Mouse (Mus musculus): ENCODE data around the gene Flvcr2. TPM values are rescaled to one million over a fixed set of nuclear protein-coding genes. Genes with fewer than 3 reads are reported as not detected.
"Not testable (repeated sequence)": the region's sequence is repeated elsewhere in the genome, so short reads cannot be mapped to it uniquely, and the experiment has no call there.

Gene Flvcr2
- 1 to 10 TPM; 1.8 to 2.6 TPM for total RNA-seq (2021)

DNA sequence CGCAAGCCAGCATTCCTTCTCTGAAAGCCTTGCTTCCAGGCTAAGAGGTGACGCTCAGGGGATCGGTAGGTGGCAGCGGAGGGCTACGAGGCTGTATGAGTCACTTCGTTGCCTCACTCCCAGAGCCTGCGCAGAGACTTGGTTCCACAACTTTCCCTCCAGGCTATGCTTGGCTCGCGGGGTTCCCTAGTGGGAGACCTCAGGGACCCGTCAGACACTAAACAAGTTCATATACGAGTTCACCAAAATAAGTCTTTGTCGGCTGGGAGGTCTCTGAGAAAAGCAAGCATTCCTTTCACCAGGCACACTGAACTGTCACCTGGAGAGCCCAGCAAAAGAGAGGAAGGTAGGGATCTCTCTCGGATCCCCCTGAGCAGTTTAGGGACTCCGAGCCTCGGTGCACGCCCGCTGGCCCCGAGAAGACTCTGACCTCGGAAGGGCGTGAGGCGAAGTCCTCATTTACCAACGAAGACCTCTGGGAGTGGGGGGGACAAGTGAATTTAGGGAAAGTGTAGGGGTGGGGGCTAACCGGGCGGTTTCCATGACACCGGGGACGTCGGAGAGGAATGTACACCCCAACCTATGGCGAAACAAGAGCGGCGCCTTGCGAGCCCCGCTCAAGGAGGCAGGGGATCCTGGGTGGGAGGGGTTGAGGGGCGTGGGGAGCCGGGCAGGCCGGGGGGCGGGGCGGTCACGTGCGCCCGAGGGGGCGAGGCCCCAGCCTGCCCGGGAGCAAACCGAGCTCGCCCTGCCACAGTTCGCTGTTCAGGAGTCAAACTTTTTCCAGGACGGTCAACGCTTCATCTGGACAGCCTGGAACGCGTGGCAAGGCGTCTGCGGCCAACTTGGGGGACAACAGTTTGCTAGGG is at the start of gene Flvcr2:
Gene Flvcr2, plus strand, starts transcription at position 713 of the 869 bp plus-strand sequence.
- DNase-seq = peak; percentile 62 to 69

DNA sequence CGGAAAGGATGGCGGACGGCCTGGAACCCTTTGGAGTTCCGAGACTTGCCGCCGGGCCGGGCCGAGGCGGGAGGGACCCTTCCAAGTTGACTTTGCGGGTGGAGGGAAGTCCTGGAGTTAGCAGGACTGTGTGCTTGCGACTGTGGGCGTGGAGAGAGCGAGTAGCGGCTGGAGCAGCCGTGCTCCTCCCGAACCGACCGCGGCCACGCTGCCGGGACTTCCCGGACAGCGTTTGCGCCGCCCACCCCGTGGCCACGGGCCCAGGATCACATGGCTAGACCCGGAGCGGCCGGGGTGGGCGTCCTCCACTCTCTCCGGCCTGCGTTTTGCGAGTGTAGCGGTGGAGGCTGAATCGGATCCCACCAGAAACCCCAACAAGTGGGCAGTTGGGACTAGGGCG is 48.2 kb upstream of the Flvcr2 start:
- DNase-seq = not testable (repeated sequence)

DNA sequence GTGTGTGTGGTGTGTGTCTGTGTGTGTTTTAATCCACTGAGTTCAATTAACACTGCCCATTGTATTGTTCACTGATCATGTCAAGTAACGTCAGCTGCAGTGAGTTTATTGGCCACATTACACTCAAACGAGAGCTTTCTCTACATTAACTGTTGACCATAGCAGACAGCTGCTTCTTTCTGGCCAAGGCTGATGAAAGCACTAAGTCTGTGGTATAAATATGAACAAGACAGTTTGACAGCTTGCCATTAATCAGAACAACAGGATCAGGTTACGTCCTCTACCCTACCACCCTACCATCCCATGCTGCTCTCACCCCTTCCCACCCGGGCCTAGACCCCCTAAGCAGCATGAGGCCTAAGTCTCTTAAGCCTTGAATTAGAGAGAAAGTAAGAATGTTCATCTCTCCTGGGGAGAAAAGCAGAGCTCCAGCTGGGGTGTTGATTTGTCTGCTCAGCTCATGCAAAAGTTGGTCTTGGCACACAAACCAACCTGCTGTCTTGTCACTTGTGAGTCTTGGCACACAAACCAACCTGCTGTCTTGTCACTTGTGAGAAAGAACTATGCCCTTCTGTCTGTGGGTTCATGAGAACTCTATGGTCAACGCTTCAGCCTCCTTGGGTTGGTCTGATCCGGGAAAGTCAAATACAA is 46.0 kb upstream of the Flvcr2 start:
- DNase-seq = no peak

DNA sequence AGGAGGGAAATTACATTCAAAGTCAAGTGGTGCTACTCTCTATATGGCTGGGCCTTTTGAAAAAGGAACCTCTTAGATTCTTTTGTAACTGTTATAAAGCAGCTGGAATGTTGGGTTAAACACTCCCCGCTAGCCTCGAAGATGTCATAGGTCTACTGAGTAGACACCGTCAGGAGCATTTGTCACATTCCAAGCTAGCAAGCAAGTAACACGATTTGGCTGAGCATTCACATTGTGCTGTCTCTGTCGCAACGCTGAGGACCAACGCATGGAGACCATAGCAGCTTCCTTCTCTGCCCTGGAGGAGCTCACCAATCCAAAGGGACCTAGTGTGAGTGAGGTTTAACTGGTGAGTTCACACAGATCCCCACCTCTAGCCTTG is 45.5 kb upstream of the Flvcr2 start:
- DNase-seq = no peak

DNA sequence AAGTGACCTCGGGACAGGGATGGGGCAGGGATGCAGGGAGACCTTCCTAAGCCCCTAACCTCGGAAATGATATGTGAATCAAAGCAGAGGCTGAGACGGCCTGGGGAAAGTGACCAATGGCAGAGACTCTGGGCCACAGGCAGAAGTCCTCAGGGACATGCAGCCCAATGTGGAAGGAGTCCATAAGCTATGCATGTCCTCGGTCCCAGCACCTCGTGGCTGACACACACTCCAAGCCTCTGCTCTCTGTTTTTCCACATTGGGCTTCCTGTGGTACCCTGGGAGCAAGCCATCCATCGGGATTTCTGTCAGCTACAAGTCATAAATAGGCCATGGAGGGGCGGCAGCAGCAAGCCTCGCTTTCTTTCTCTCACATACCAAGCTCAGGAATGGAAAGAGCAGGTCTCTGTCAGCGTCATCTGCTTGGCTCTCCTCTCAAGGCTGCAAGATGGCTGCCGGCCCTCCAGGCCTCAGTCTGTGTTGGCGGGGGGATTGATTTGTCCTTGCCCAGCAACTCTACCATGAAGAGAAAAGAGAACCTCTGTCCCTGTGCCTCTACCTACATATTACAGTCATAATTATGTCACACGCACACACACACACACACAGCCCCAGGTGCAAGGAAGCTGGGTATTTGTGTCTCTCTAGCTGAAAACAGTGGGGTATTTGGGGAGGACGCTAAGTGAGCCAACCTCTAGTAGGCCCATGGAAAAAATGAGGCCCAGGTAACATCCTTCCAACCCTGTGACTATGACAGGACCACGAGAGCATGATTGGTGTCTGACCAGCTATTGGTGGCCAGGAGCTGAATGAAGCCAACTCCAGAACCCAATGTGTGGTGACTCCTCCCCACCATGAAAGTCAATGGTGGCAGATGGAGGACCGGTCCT is 43.9 kb upstream of the Flvcr2 start:
- no peak for DNase-seq

DNA sequence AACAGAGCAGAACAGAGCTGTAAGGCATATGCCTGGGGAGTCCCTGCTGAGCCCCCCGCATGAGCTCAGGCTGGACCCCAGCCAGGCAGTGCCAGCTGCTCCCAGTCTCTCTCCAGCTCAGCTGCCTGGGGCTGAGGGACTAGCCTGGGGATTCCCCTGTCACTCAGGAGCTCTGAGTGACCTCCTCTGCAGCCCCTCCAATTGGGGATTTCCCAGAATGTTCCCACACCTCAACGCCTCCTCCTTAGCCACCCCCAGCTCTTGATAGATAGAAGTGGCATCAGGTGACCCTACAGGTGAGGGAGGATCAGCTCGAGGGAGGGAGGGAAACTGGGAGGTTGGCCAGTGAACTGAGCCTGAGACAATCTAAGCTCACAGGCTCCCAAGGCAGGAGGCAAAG is 42.8 kb upstream of the Flvcr2 start:
- peak in 1 of 2 experiments; percentile 32 for DNase-seq

DNA sequence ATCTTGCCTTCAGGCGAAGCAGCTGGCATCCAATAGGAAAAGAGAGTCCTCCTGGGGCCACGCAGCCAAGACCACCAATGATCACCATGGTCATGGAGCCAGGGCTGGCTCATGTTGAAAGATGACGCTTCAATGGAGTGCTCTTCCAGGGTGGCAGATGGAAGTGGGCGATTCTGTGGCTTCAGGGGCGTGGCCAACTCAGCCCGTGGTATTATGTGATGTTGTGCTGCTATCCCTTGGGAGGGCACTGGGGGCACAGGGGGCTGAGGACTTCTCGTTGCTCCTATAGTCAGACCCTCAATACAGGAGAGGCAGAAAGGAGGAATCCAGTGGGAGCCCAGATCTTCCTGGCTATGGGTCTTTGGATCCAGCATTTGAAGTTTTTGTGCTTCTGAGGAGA is 41.8 kb upstream of the Flvcr2 start:
- no peak for DNase-seq

DNA sequence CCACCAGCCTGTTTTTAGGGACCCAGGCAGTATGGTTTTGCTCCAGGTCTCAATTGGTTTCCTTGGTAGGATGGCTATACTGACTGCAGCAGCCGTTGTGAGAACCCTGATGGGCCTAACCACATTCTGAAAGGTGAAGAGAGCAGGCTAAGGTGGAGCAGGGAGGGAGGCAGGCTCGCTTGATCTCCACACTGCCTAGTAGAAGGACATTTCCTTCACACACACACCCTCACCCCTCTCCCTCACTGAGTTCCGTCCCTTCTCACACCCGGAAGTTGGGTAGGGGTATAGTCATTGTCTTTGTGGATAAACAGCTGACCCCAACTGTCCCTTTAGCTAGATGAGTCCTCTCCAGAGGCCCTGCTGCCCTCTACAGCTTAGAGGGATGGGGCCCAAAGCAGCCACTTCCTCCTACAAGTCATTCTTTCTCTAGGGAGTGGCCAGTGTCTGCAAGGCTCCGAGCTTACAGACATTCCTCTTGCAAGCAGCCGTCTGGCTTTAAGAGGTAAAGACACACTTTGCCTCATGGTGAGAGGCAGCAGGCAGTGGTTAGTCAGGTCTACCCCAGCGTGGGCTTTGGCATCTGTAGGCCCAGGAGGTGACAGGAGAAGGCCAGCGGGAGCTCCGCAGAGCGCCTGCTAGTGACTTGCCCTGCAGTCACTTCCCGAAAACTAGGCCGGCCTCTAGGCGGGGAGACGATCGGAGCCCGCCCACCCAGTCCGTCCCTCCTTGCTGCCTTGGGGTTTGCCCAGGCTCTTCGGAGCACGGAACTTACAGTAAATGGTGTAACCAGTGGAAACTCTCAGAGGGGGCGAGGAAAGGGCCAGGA is 41.1 kb upstream of the Flvcr2 start:
- peak; percentile 31 to 33 for DNase-seq

DNA sequence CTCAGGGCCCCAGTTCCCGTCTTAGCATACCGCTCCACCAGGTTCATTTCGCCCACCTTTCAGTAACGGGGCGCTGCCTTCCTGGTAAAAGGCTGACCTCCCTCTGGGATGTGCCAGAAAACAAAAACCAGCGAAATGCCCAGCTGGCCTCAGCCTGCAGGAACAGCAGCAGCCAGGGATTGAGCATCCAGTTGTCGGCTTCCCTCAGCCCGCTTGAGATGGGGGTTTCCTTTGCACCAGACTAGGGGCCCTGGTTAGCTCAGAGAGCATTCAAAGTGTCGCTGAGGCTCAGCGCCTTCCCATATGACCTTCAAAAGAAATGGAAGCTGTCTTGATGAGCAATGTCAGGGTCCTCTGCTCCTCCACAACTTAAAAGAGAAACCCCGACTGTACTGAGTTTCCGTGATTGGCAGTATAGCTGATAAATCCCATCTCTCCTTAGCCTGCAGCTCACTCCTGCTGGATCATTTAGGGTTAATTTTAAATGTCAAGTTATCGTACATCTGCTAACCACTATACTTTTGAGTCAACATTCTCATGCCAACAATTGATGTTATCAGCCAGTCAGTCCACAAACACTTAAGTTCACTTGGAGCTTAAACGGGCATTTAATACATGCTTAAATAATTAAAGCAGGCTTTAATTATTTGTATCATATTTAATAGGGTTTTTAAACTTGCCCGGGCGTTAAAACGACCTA is 40.4 kb upstream of the Flvcr2 start:
- no peak for DNase-seq

DNA sequence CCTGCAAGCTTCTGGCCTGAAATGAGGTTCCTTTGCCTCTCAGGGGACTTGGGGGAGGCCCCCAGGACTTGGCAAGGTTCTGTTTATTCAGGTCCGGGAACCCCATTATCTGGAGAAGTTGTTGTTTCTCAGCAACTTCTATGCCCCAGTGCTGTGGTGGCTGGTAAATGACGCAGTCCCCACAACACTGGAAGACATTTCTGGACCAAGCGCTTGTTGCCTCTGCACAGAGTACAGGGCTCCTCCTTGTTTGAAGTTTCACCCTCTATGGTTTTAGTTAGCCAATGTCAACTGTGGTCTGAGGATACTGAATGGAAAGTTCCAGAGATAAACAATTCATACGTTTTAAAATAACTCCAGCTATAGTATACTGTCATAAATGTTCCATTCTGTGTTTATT is 39.4 kb upstream of the Flvcr2 start:
- no peak for DNase-seq

DNA sequence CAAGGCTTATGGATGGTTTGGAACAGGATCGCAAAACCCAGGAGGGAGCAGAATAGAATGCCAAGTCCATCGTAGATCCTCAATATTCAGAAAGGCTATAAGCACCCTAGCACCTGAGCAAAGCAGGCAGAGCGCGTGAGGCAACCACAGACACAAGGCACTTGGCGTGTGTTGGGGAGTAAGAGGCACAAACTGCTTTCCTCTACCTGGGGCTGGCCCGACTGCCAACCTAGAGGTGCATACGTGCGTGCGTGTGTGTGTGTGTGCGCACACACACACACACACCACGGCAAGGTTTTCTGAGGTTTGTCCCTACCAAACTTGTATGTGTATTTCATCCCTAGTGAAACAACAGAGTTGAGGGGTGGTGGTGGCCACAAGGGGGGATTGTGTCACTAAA is 38.9 kb upstream of the Flvcr2 start:
- no peak for DNase-seq

DNA sequence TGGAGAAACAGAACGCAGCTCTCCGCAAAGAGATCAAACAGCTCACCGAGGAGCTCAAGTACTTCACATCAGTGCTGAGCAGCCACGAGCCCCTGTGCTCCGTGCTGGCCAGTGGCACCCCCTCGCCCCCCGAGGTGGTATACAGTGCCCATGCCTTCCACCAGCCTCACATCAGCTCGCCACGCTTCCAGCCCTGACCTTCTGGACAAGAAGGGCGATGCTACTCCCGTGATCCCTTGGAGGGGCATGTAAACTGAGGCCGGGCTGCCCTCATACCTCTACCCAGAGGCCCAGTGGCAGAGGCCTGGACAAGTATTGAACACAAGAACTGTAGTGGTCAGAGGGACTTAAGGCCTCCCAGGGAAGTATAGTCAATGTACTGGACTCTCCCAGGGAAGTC is 37.8 kb upstream of the Flvcr2 start:
- no peak for DNase-seq

DNA sequence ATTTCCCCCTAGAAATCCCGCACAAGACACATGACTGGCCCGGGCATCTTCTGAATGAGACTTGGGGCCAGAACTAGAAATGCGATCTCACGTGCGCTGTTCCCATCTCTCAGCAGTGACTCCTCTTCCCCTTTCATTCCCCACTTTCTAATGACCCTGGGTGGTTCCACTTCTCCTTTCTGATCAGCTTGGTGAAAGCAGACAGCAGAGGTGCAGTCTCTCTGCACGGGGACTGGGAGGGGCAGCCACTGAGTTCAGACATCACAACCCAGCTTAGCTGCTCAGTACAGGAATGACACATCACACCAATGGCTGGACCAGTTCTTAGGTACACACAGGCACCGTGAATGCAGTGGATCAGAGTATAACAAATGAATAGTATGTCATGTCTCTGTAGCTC is 35.6 kb upstream of the Flvcr2 start:
- DNase-seq = no peak

DNA sequence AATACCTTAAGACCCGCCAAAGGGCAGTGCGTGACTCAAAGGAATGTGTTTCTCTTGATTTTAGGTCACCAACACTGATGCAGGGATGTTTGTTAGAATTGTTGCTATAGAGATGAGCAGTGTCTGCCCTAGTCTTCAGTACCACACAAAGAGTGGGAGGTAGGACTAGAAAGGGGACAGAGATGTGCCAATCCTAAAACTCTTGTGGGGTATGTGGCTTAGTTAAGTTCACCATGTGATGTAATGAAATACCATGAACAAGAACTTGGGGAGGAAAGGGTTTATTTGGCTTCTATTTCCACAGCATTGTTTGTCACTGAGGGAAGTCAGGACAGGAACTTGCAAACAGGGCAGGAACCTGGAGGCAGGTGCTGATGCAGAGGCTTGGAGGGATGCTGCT is 33.8 kb upstream of the Flvcr2 start:
- DNase-seq = no peak

DNA sequence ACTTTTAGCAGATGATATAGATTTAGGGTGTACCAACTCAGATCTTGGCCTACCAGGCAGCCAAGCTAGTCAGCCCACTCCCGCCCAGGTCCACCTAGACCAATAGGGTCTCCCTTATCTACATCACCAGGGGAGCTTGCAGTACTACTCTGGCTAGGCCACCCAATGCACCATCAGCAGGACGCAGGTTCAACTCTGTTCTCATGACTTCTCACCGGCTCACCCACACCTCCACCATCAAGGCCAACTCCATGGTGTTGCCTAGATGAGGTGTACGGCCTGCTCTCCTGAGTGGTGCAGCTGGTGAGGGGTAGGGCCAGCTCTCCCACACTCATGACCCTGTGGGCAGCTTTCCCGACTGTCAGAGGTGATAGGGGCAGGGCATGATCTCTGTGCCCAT is 32.2 kb upstream of the Flvcr2 start:
- DNase-seq = no peak

DNA sequence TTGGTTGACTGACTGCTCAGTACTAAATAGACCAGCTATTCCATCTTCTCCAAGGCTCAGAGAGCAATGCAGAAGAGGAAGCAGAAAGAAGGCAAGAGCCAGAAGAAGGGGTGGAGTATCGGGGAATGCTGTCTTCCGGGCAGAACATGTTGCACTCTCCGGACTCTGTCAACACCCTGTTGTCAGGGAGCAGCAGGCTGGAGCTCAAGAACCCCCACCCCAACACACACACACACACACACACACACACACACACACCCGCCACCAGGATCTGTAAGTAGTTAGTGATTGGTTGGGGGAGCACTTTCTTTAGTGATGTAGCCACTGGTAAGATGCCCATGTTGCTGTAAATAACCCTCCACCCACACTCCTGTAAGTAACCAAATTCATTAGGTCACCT is 21.0 kb upstream of the Flvcr2 start:
- DNase-seq = no peak

DNA sequence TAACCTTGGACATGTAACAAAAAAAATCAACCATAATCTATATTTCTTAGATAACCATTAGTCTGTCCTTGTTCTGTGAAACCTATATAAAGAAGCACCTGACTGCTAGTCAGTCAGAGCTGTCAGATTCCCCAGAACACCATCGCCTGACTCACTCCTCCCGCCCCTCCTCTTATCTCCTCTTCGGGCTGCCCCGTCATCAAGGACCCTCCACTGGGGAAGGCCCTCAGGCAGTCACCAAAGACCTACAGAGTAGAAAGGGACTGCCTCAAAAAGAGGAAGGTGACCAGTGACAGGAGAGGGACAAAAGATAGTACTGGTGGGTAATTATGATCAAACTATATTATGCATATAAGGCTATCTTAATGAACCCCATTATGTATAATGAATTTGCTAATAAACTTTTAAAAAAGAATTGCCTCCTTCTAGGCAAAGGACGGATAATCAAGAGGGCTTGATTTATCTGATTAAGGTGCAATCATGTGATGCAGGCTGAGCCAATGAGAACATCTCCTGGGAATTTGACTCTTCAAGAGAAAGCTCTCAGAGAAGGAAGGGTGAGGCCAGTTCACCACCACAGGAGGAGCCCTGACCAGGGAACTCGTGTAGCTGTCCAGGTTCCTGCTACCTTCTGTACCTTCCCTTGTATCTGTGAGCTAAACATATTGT is 19.5 kb upstream of the Flvcr2 start:
- DNase-seq = no peak

DNA sequence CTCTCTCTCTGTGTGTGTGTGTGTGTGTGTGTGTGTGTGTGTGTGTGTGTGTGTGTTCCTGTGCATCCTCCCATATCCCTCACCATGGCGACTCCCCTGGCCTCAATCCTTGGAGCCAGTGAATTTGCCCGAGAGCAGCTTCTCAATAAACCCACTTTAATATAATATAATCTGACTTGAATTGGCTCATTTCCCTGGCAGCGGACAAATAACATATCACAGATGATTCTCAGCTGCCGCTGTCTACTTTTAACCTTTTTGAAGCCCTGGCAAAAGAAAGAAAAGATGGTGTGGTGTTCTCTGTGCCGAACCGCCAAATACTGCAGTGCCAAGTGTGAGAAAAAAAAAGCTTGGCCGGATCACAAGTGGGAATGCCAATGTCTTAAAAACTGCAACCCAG is 18.2 kb upstream of the Flvcr2 start:
- no peak for DNase-seq

DNA sequence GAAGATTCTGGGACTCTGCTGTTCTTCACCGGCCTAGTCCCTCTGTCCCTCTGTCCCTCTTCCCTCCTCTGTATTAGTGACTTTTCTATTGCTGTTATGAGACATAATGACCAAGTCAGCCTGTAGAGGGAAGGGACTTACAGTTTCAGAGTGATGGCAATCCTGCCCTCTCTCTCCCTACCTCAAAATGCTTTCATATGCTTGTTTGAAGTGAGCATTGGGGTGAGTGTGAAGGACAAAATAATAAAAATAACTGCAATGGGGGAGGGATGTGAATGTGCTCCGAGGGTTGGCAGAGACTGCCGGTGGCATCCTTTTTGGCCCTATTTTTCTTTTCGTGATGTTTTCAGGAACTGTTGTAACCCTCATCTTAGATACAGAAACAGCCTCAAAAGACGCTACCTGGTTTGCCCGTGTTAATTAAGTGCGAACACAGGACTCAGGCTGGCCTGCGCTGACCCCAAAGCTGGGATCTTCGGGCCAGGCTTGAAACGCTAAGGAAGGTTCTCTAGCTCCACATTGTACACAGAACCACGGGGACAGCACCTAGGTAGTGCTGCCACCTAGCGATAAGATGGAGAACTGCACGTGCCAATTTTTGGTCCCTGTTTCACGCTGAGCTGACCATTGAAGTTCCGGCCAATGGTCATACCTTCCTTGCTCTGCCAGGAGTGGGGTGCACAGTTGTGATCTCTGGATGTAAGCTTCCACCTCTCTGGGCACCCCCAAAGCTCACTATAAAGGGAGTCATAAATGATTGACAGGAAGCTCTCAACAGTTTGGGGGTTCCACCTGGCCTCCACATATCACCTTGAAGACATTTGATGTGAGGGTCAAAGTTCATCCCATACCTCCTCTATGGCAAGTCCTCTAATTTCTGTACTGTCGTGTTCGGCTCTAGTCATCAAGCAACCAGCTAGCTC is 17.1 kb upstream of the Flvcr2 start:
- peak in 1 of 2 experiments; percentile 29 for DNase-seq

DNA sequence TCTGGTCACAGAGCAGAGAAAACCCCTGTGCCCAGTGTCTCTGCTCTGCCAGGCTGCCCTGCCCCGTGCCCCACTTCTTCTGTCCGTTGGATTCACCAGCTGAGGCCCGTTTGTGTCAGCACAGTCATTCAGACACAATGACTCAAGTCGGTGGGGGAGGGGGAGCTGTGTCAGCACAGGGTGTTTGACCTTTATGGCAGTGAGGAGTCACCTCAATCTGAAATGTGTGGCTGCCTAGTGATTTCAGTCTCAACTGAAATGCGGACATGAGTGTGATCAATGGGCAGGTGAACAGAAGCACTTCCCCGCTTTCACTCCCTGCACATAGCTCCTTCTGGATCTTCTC is 16.4 kb upstream of the Flvcr2 start:
- no peak for DNase-seq
